Mouse (Mus musculus): ENCODE measurements around the gene Mroh3. TPM values are rescaled to one million over a fixed set of nuclear protein-coding genes. Genes with fewer than 3 reads are reported as not detected.

Mroh3 gene
- not detected for polyA plus RNA-seq (2014; fragmentation: Illumina TruSeq; extraction: RNeasy Lipid Tissue Mini Kit (QIAGEN cat#74804))

DNA sequence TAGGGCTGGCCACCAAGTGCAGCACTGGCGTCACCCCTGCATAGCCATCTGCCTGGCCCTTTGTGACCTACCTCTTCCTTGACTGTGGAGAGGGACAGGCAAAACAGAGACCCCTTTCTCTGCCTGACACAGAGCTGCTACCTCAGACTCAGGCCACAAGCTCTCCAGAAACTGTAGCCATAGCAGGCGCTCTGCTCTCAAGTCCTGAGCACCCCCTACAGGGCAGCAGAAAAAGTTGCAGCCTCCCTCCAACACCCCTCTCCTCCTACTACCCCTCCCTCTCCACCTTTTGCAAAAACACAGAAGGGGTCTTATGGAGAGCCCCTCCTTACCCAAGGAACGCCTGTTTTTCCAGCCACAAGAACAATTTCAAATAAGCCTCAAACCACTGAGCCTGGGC, at the start of gene Mroh3:
Mroh3 (minus strand) TSS at position 26 of the 400 bp plus-strand sequence.

GRCm38 (mm10) chr1:136260635-136261238, 48.1 kb upstream of the Mroh3 start, which contains the start of gene Gpr25:
Gene Gpr25, minus strand, starts transcription at chr1:136260873.

GRCm38 (mm10) chr1:136233892-136234594, 21.4 kb upstream of the Mroh3 start, which contains the start of gene Inava:
Gene Inava, minus strand, starts transcription at chr1:136234264.

Other genes with a start within 250 kb of the Mroh3 start
- gene Igfn1, start 206.5 kb downstream of the Mroh3 start, polyA plus RNA-seq (2014; fragmentation: Illumina TruSeq; extraction: RNeasy Lipid Tissue Mini Kit (QIAGEN cat#74804)) = not detected
- 5.3 TPM for gene Tmem9, start 204.7 kb downstream of the Mroh3 start, polyA plus RNA-seq (2014; fragmentation: Illumina TruSeq; extraction: RNeasy Lipid Tissue Mini Kit (QIAGEN cat#74804))
- gene Ascl5, start 162.0 kb downstream of the Mroh3 start, polyA plus RNA-seq (2014; fragmentation: Illumina TruSeq; extraction: RNeasy Lipid Tissue Mini Kit (QIAGEN cat#74804)) = not detected
- gene Cacna1s, start 160.1 kb downstream of the Mroh3 start, polyA plus RNA-seq (2014; fragmentation: Illumina TruSeq; extraction: RNeasy Lipid Tissue Mini Kit (QIAGEN cat#74804)) = not detected
- 0.17 TPM for gene Kif21b, start 81.4 kb downstream of the Mroh3 start, polyA plus RNA-seq (2014; fragmentation: Illumina TruSeq; extraction: RNeasy Lipid Tissue Mini Kit (QIAGEN cat#74804))
- 0.20 TPM for gene Inava, start 21.4 kb upstream of the Mroh3 start, polyA plus RNA-seq (2014; fragmentation: Illumina TruSeq; extraction: RNeasy Lipid Tissue Mini Kit (QIAGEN cat#74804))
- gene Gpr25, start 48.0 kb upstream of the Mroh3 start, polyA plus RNA-seq (2014; fragmentation: Illumina TruSeq; extraction: RNeasy Lipid Tissue Mini Kit (QIAGEN cat#74804)) = not detected
- 85.5 TPM for gene Camsap2, start 133.3 kb upstream of the Mroh3 start, polyA plus RNA-seq (2014; fragmentation: Illumina TruSeq; extraction: RNeasy Lipid Tissue Mini Kit (QIAGEN cat#74804))
- gene Ddx59, start 202.4 kb upstream of the Mroh3 start, polyA plus RNA-seq (2014; fragmentation: Illumina TruSeq; extraction: RNeasy Lipid Tissue Mini Kit (QIAGEN cat#74804)) = 4.8 TPM

All from ovary, adult 10 weeks (tissue).